Mouse (Mus musculus): ENCODE measurements around the gene Edf1. TPM values are rescaled to one million over a fixed set of nuclear protein-coding genes. Genes with fewer than 3 reads are reported as not detected.

Gene Edf1
- total RNA-seq (2023) = 56.8 and 74.8 TPM in 2 replicates

GRCm38 (mm10) chr2:25557221-25557963 lies at the start of gene Edf1:
Edf1 (plus strand) TSS chr2:25557847.

GRCm38 (mm10) chr2:25546811-25547491 lies 10.7 kb upstream of the Edf1 start, which contains the start of gene Traf2:
Traf2 (minus strand) TSS chr2:25546940.

DNA sequence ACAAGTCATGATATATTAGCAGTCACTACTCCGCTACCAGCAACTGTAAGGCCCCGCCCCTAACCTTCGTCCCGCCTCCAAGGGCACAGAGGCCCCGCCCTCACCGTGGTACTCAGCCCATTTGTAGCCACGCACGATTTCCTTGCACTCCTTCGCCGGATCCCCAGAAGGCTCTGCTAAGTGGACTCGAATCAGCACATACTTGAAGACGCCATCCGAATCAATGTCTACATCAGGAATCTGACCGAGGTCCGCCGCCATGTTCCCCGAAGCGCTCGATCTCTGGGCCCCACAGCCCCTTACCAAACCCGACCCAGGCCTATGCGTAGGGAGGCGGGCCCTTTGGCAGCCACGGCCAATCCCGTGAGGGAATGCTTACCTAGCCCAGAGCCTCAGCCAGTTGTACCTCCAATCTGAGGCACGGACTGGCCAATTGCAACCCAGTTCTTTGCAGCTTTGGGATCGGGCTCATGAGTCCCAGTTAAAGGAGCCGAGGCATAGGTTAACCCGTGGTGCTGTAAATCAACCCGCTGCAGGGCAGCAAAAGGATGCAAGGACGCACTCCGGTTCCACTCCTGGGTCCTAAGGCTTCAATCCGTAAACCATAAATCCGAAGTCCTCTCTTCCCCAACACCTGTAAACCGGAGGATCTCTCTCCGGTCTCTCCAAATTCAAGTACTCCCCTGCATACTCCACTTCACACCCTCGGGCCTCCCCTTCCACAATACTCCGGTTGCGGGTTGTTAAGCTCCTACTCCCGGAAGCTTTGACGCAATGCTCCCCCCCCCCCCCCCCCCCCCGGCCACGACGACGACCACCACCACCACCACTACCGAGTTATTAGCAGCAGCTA lies 17.2 kb downstream of the Edf1 start, which contains the start of the genes Mamdc4 and Phpt1:
Gene Mamdc4, minus strand, starts transcription at position 267 of the 853 bp plus-strand sequence.
Gene Phpt1, minus strand, starts transcription at position 646 of the 853 bp plus-strand sequence.

DNA sequence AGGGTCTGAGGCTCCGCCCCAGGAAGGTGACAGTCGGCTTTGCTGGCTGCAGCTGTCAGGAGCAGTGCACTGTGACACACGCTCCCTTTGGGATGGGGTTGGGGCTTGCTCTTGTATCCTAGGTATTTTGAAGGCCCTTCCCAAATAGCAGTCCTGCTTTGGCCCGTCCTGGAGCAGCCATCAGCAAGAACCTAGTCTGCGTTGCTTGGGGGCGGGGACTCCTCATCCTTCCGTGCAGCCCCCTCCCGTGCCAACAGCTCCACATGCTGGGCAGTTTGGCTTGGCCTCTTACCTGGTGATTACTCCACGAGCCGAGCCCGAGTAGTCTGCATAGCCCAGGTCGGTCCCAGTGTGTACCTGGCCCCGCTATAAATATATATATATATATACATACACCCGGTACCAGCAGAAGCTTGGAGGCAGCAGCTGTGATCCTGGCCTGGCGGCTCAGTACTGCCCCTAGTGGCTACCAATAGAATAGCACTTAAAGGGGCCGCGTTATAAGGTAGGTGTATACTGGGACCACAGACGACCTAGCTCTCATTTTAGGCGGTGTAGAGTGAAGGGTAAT lies 23.7 kb downstream of the Edf1 start, which contains the start of gene Ajm1:
Gene Ajm1, minus strand, starts transcription at position 464 of the 571 bp plus-strand sequence.

DNA sequence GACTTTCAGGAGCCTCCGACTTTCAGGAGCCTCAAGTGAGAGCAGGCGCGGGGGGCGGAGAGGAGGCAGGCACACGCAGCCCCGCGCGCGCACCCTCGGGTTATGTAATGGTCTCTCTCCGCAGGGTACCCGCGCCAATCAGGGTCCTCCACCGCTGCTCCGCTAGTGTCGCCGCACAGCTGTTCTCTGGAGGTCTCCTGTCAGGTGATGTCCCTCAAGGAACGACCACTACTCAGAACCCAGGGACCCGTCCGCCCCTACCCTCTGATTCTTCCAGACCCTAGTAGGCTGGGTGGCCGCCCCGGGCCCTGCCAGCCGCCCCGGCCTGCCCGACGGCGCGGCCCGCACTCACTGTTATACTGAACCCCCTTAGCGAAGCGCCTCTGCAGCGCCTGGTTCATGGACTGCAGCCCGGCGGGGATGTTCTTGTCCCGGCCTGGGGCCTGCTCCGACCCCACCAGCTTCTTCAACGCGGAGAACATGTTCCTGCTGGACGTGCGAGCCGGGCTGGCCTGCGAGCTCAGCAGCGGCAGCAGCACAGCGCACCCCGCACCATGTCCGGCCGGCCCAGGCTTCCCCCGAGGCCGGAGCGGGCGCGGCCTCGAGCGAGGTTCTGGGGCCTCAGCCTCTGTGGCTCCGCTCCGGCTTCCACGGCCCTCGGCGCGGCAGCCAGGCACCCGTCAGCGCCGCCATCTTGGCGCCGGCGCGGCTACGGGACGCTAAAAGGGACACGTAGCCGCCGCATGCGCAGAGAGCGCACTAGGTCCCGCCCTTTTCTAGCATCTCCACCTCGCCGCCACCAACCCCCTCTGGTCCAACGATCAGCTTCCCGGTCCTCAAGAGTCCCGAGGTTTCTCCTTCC lies 50.3 kb downstream of the Edf1 start, which contains the start of gene Rabl6:
Gene Rabl6, minus strand, starts transcription at position 761 of the 862 bp plus-strand sequence.

Other genes with a start within 250 kb of the Edf1 start
- gene Grin1, start 238.7 kb upstream of the Edf1 start, total RNA-seq (2023) = not detected in 2 replicates
- gene Man1b1, start 225.5 kb upstream of the Edf1 start, total RNA-seq (2023) = 30.4 and 42.8 TPM in 2 replicates
- 13.5 and 19.6 TPM in 2 replicates for gene Dpp7, start 201.5 kb upstream of the Edf1 start, total RNA-seq (2023)
- 24.2 and 29.5 TPM in 2 replicates for gene Uap1l1, start 192.2 kb upstream of the Edf1 start, total RNA-seq (2023)
- gene Sapcd2, start 185.5 kb upstream of the Edf1 start, total RNA-seq (2023) = 8.6 and 10.6 TPM in 2 replicates
- gene Entpd2, start 162.0 kb upstream of the Edf1 start, total RNA-seq (2023) = not detected in 2 replicates
- gene Npdc1, start 158.5 kb upstream of the Edf1 start, total RNA-seq (2023) = not detected in 2 replicates
- 10.7 and 13.7 TPM in 2 replicates for gene Fut7, start 134.6 kb upstream of the Edf1 start, total RNA-seq (2023)
- gene Abca2, start 129.1 kb upstream of the Edf1 start, total RNA-seq (2023) = 19.6 and 21.3 TPM in 2 replicates
- not detected in 2 replicates for gene Clic3, start 101.0 kb upstream of the Edf1 start, total RNA-seq (2023)
- gene Paxx, start 96.8 kb upstream of the Edf1 start, total RNA-seq (2023) = 43.8 and 56.9 TPM in 2 replicates
- gene Ptgds, start 87.8 kb upstream of the Edf1 start, total RNA-seq (2023) = not detected in 2 replicates
- not detected in 2 replicates for gene Lcn12, start 63.9 kb upstream of the Edf1 start, total RNA-seq (2023)
- 25.8 and 26.4 TPM in 2 replicates for gene Fbxw5, start 57.1 kb upstream of the Edf1 start, total RNA-seq (2023)
- 1.2 TPM in 1 of 2 replicates, not detected in the other for gene C8g, start 56.1 kb upstream of the Edf1 start, total RNA-seq (2023)
- gene Traf2, start 10.9 kb upstream of the Edf1 start, total RNA-seq (2023) = 20.3 and 26.7 TPM in 2 replicates
- gene Mamdc4, start 17.0 kb downstream of the Edf1 start, total RNA-seq (2023) = 0.11 and 0.13 TPM in 2 replicates
- 5.6 and 6.0 TPM in 2 replicates for gene Phpt1, start 17.4 kb downstream of the Edf1 start, total RNA-seq (2023)
- 1.6 TPM in 1 of 2 replicates, not detected in the other for gene Ajm1, start 23.9 kb downstream of the Edf1 start, total RNA-seq (2023)
- gene Rabl6, start 50.7 kb downstream of the Edf1 start, total RNA-seq (2023) = 38.3 and 38.7 TPM in 2 replicates
- not detected in 2 replicates for gene Ccdc183, start 59.8 kb downstream of the Edf1 start, total RNA-seq (2023)
- gene Tmem141, start 64.2 kb downstream of the Edf1 start, total RNA-seq (2023) = 1.6 and 3.9 TPM in 2 replicates
- 0.29 TPM in 1 of 2 replicates, not detected in the other for gene Fcna, start 70.2 kb downstream of the Edf1 start, total RNA-seq (2023)
- gene Lcn8, start 95.3 kb downstream of the Edf1 start, total RNA-seq (2023) = not detected in 2 replicates
- gene Lcn5, start 100.1 kb downstream of the Edf1 start, total RNA-seq (2023) = not detected in 2 replicates
- not detected in 2 replicates for gene Lcn6, start 118.9 kb downstream of the Edf1 start, total RNA-seq (2023)
- gene Lcn10, start 124.9 kb downstream of the Edf1 start, total RNA-seq (2023) = not detected in 2 replicates
- not detected in 2 replicates for gene Obp2a, start 142.2 kb downstream of the Edf1 start, total RNA-seq (2023)
- 3.0 and 5.2 TPM in 2 replicates for gene Bmyc, start 148.9 kb downstream of the Edf1 start, total RNA-seq (2023)
- not detected in 2 replicates for gene Obp2b, start 179.2 kb downstream of the Edf1 start, total RNA-seq (2023)
- not detected in 2 replicates for gene Lcn3, start 207.7 kb downstream of the Edf1 start, total RNA-seq (2023)
- not detected in 2 replicates for gene Lcn11, start 219.2 kb downstream of the Edf1 start, total RNA-seq (2023)
- not detected in 2 replicates for gene Gm13539, start 224.4 kb downstream of the Edf1 start, total RNA-seq (2023)